Mouse (Mus musculus): ENCODE data around the gene Tmem132d.

DNA sequence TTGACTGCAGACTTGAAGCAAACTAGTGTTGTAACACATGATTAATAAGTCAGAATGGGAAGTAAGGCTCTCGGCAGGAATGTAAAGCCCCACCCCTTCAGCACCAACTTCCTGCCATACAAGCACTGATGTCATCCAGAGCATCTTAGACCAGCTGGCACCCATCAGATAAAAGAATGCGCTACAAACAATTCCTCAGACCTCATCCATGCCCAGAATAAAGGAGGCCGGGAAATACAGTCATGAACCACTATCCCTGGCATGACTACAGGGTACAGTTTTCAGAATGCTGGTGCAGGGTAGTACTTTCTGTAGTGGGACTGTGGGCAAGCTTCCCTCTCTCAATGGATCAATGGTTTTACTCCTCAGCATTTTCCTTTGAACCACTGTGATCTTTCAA, 310.2 kb downstream of the Tmem132d start:
- TF ChIP-seq CTCF (IDR thresholded peaks at IDR 0.05; ENCODE audit: borderline replicate concordance, extremely low read depth, insufficient read depth, insufficient read length) (no peak), POLR2A (IDR thresholded peaks at IDR 0.05; ENCODE audit: borderline replicate concordance, extremely low read depth, insufficient read depth, insufficient read length, poor library complexity, severe bottlenecking) (no peak)
